In the genomic region with DNA sequence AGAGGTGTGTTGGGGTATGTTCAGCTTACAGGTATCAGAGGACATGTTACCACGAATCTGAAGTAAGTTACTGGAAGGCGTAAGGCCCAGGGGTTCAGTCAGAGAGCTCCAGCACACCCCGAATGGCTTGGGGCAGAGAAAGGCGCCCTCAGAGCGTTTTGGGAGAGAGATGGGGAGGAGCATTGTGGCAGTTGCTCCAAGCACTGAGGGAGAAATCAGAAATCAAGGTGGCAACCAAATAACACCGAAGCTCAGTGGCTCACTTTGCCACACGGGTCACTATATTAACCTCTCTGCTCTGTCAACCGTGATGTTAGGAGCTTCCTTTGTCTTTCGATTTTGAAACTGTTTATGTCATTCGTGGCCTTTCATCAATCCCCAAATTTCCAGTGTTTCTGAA, we compare ENCODE assay signal across 13 mouse cellular contexts. TPM values are rescaled to one million over a fixed set of nuclear protein-coding genes. Genes with fewer than 3 reads are reported as not detected.
DNase-seq lines count a peak whose midpoint lies in the region; ATAC-seq and TF ChIP-seq lines count a peak whose summit lies in the region.
"Had no signal": no experiment of that assay in that cellular context is flagged by ENCODE, and none has a peak within 500 bp of the region (broad histone marks: within the 10 kb centered on the region; RNA-seq: fewer than 3 reads in every experiment).

No protein-coding gene starts in this region.

- peaks cover 17% of the 10 kb centered on the region for H3K4me1 ChIP-seq in heart, embryonic 16.5 days (ENCODE audit: control insufficient read depth, insufficient read depth, low read length)
- peaks cover 2% of the 10 kb centered on the region; the same call in 1 of the 2 replicates for H3K4me1 ChIP-seq in bone marrow macrophage, adult 2 months (ENCODE audit: control insufficient read depth, insufficient read depth, low read length)
- peaks cover 18% of the 10 kb centered on the region; the same call in 1 of the 2 replicates for H3K4me1 ChIP-seq in embryonic facial prominence, embryonic 14.5 days (ENCODE audit: control insufficient read depth, insufficient read depth, low read length)
- H3K4me1 ChIP-seq in liver, embryonic 16.5 days (ENCODE audit: control insufficient read depth, low read depth, low read length) = peaks cover 5% of the 10 kb centered on the region; the same call in 1 of the 2 replicates

- intact Hi-C loops in heart, postnatal 25 days (cut with DNase I) = no loop called here

- no peak for DNase-seq in heart, postnatal 25 days (ENCODE audit: low spot score)
- DNase-seq in embryonic facial prominence, embryonic 14.5 days (ENCODE audit: low spot score) = no peak
- no peak for DNase-seq in thymus, postnatal 10 days (ENCODE audit: low spot score in 2 of 2)
- DNase-seq in thymus, postnatal 0 days (ENCODE audit: low spot score) = no peak
- DNase-seq: kidney, adult 9 months; lung, postnatal 14 days; thymus, adult 18-20 months had no signal

- H3K4me2 ChIP-seq in heart, embryonic 16.5 days (ENCODE audit: low read depth, low read length) = peak overlapping the region; percentile 93
- H3K4me2 ChIP-seq in embryonic facial prominence, embryonic 14.5 days (ENCODE audit: low read depth, low read length) = peak overlapping the region; percentile 81
- H3K4me2 ChIP-seq in liver, embryonic 16.5 days (ENCODE audit: low read depth, low read length) = peak overlapping the region; percentile 60; the same call in 1 of the 2 replicates

- H3K9me3 ChIP-seq in heart, embryonic 16.5 days (replicated peaks; ENCODE audit: control insufficient read depth, low read length) = no peaks in the 10 kb centered on the region
- no peaks in the 10 kb centered on the region for H3K9me3 ChIP-seq in embryonic facial prominence, embryonic 14.5 days (ENCODE audit: control insufficient read depth, low read length)
- H3K9me3 ChIP-seq in liver, embryonic 16.5 days (replicated peaks; ENCODE audit: control insufficient read depth, low read length) = no peaks in the 10 kb centered on the region

- no peak overlapping the region for H3K27ac ChIP-seq in heart, embryonic 16.5 days (ENCODE audit: low read length)
- no peak overlapping the region for H3K27ac ChIP-seq in bone marrow macrophage, adult 2 months (ENCODE audit: insufficient read depth, low read depth, low read length)
- H3K27ac ChIP-seq in embryonic facial prominence, embryonic 14.5 days (replicated peaks; ENCODE audit: low read depth, low read length) = no peak overlapping the region
- H3K27ac ChIP-seq in liver, embryonic 16.5 days (ENCODE audit: low read length) = no peak overlapping the region

- WGBS in heart, embryonic 16.5 days = 4% methylated on average over 10 of the region's 10 CpGs
- 3% methylated on average over 10 of the region's 10 CpGs for WGBS in embryonic facial prominence, embryonic 14.5 days
- 4% methylated on average over 10 of the region's 10 CpGs for WGBS in liver, embryonic 16.5 days (ENCODE audit: insufficient replicate concordance)

- H3K27me3 ChIP-seq in heart, embryonic 16.5 days (ENCODE audit: control insufficient read depth, insufficient read depth, low read length) = peaks cover 76% of the 10 kb centered on the region
- peaks cover 89% of the 10 kb centered on the region for H3K27me3 ChIP-seq in embryonic facial prominence, embryonic 14.5 days (replicated peaks; ENCODE audit: control insufficient read depth, insufficient read depth, low read length)
- peaks cover 78% of the 10 kb centered on the region for H3K27me3 ChIP-seq in liver, embryonic 16.5 days (ENCODE audit: control insufficient read depth, insufficient read depth, low read depth, low read length)

- no peak for ATAC-seq in heart, embryonic 16.5 days (replicated peaks; ENCODE audit: extremely low read depth, insufficient read depth, low FRiP score)
- no peak for ATAC-seq in embryonic facial prominence, embryonic 14.5 days (ENCODE audit: low read depth)
- no peak for ATAC-seq in liver, embryonic 16.5 days (ENCODE audit: low read depth)
- ATAC-seq: activated CD4-positive, CD25-positive, alpha-beta regulatory T cell, adult 4 months had no signal

- no peak overlapping the region for H3K9ac ChIP-seq in heart, embryonic 16.5 days (ENCODE audit: low read length)
- H3K9ac ChIP-seq in embryonic facial prominence, embryonic 14.5 days (ENCODE audit: low read depth, low read length) = no peak overlapping the region
- H3K9ac ChIP-seq in liver, embryonic 16.5 days (ENCODE audit: low read depth, low read length) = no peak overlapping the region

- no peak for TF ChIP-seq CTCF in bone marrow macrophage, adult 2 months (IDR thresholded peaks at IDR 0.05; ENCODE audit: low read depth, low read length)

- TF ChIP-seq POLR2A in bone marrow macrophage, adult 2 months (IDR thresholded peaks at IDR 0.05; ENCODE audit: borderline replicate concordance, low read depth, low read length) = no peak

- peak overlapping the region; percentile 47 for H3K4me3 ChIP-seq in heart, embryonic 16.5 days (ENCODE audit: low read length)
- H3K4me3 ChIP-seq in bone marrow macrophage, adult 2 months (ENCODE audit: insufficient read depth, low read length) = peak overlapping the region; percentile 52
- no peak overlapping the region for H3K4me3 ChIP-seq in embryonic facial prominence, embryonic 14.5 days (ENCODE audit: low read depth, low read length)
- no peak overlapping the region for H3K4me3 ChIP-seq in liver, embryonic 16.5 days (ENCODE audit: low read depth, low read length)

- no peaks in the 10 kb centered on the region for H3K36me3 ChIP-seq in heart, embryonic 16.5 days (ENCODE audit: control insufficient read depth, insufficient read depth)
- no peaks in the 10 kb centered on the region for H3K36me3 ChIP-seq in embryonic facial prominence, embryonic 14.5 days (ENCODE audit: control insufficient read depth, insufficient read depth, low read length)
- no peaks in the 10 kb centered on the region for H3K36me3 ChIP-seq in liver, embryonic 16.5 days (ENCODE audit: control insufficient read depth, insufficient read depth)

RNA-seq across cellular contexts. Expression of gene Otp, which starts 6.8 kb away (rescaled TPM):
- not detected in 2 replicates for polyA plus RNA-seq in heart, embryonic 16.5 days (2015; fragmentation: Nextera tagmentation; extraction: Ambion mirVana)
- not detected for total RNA-seq in heart, postnatal 25 days (2021)
- not detected in 2 replicates for polyA plus RNA-seq in bone marrow macrophage, adult 2 months (2012; ENCODE audit: insufficient read depth, insufficient read length, missing spikeins)
- not detected in 2 replicates for polyA plus RNA-seq in embryonic facial prominence, embryonic 14.5 days (2014; fragmentation: Nextera tagmentation; extraction: Ambion mirVana)
- polyA plus RNA-seq in liver, embryonic 16.5 days (2015; fragmentation: Nextera tagmentation; extraction: Ambion mirVana) = not detected in 2 replicates
- polyA plus RNA-seq in thymus, postnatal 0 days (2015; fragmentation: Nextera tagmentation; extraction: Ambion mirVana) = not detected in 2 replicates
- total RNA-seq: gastrocnemius, adult 18-20 months; neutrophil, adult 5-6 weeks had no signal
- polyA plus RNA-seq: activated CD4-positive, CD25-positive, alpha-beta regulatory T cell, adult 4 months had no signal

Comparison
In these comparisons a context has a peak if more than half of its experiments do, and no peak if none do; other contexts are left out.
1. H3K4me3 ChIP-seq: peak in heart, embryonic 16.5 days (single experiment) and bone marrow macrophage, adult 2 months (single experiment); none in embryonic facial prominence, embryonic 14.5 days (single experiment) and liver, embryonic 16.5 days (single experiment).
2. Peak in every context shown above with its lines, with median percentiles within 50 percentile points of each other: H3K4me2 ChIP-seq.